Comparison of ENCODE assay signal across 25 mouse cellular contexts in genomic region chr9:61173548-61173947, GRCm38 (mm10).
"Had no signal": no experiment of that assay in that cellular context is flagged by ENCODE, and none has a peak within 500 bp of the region (broad histone marks: within the 10 kb centered on the region; RNA-seq: fewer than 3 reads in every experiment).

No protein-coding gene starts in this region.

- H3K4me2 ChIP-seq: heart, embryonic 11.5 days; heart, embryonic 13.5 days; heart, embryonic 15.5 days; hindbrain, embryonic 13.5 days; hindbrain, embryonic 15.5 days; kidney, embryonic 15.5 days; limb, embryonic 13.5 days; limb, embryonic 15.5 days had no signal

- ATAC-seq: forebrain, postnatal 0 days; hindbrain, postnatal 0 days; intestine, embryonic 16.5 days had no signal

- H3K36me3 ChIP-seq: heart, embryonic 13.5 days; heart, embryonic 15.5 days; hindbrain, embryonic 13.5 days; hindbrain, embryonic 15.5 days; kidney, embryonic 15.5 days; limb, embryonic 13.5 days; limb, embryonic 15.5 days had no signal

- H3K9ac ChIP-seq: forebrain, postnatal 0 days; heart, embryonic 13.5 days; heart, embryonic 15.5 days; hindbrain, embryonic 13.5 days; hindbrain, embryonic 15.5 days; kidney, embryonic 15.5 days; limb, embryonic 13.5 days; limb, embryonic 15.5 days had no signal

- H3K27ac ChIP-seq: heart, adult 2 months; heart, embryonic 13.5 days; heart, embryonic 15.5 days; hindbrain, embryonic 13.5 days; hindbrain, embryonic 15.5 days; hindbrain, postnatal 0 days; kidney, embryonic 15.5 days; kidney, postnatal 0 days; limb, embryonic 13.5 days; limb, embryonic 15.5 days had no signal

- H3K9me3 ChIP-seq: heart, embryonic 13.5 days; heart, embryonic 15.5 days; hindbrain, embryonic 13.5 days; hindbrain, embryonic 15.5 days; kidney, embryonic 15.5 days; limb, embryonic 13.5 days; limb, embryonic 15.5 days had no signal

- H3K4me3 ChIP-seq: heart, adult 2 months; heart, embryonic 13.5 days; heart, embryonic 15.5 days; hindbrain, embryonic 13.5 days; hindbrain, embryonic 15.5 days; kidney, embryonic 15.5 days; limb, embryonic 13.5 days; limb, embryonic 15.5 days had no signal

- DNase-seq: forebrain, postnatal 0 days; gastrocnemius, postnatal 14 days; gastrocnemius, postnatal 36 days; heart, adult 2 months; heart, postnatal 14 days; heart, postnatal 36 days; kidney, adult 11 months; kidney, adult 2 months; kidney, adult 9 months; kidney, postnatal 14 days; kidney, postnatal 36 days; layer of hippocampus, adult 9-11 months; layer of hippocampus, postnatal 36 days; left cerebral cortex, postnatal 4 days had no signal
